Mouse (Mus musculus) ES-E14 (cell line): ENCODE results near the gene Gm17617.

ENCODE experiments used
- CHD2 ChIP-seq: IDR thresholded peaks from 2 replicates; pipeline ENCODE4 v1.6.1; 2014; ENCODE audit warnings: mild to moderate bottlenecking, low read depth, low read length, inconsistent platforms
- MAFK ChIP-seq: IDR thresholded peaks from 2 replicates; pipeline ENCODE4 v1.6.1; 2014; ENCODE audit warnings: mild to moderate bottlenecking, low read depth, low read length, inconsistent platforms; ENCODE audit not compliant: insufficient read depth
- ZC3H11A ChIP-seq: IDR thresholded peaks from 2 replicates; pipeline ENCODE4 v1.6.1; 2012; ENCODE audit warnings: low read depth, mild to moderate bottlenecking, inconsistent platforms, low read length, borderline replicate concordance
- ZNF384 ChIP-seq: IDR thresholded peaks from 2 replicates; pipeline ENCODE4 v1.6.1; 2012; ENCODE audit warnings: low read depth, low read length, inconsistent platforms

DNA sequence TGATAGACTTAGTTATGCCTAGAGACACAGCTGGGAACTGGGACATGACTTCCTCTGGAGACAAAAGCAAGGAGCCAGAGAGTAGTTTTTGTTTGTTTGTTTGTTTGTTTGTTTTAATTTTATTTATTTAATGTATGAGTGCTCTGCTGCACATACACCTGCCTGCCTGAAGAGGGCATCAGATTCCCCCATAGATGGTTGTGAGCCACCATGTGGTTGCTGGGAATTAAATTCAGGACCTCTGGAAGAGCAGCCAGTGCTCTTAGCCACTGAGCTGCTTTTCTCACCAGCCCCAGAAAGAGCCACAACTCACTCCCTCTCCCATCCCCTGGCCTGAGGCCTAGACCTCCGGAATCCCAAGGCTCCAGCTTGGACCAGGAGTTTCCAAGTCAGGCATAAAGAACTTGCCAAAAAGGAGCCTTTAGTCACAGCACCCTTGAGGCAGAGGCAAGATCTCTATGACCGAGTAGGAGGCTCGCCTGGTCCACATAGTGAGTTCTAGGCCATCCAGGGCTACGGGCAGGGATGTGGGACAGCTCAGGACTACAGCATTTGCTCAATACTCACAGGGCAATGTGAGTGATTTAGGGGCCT, 44.7 kb upstream of the Gm17617 start:
- TF ChIP-seq CHD2 (no peak), ZNF384 (no peak), ZC3H11A (no peak), MAFK (no peak)
